Mouse (Mus musculus): ENCODE measurements around the gene Adarb1. TPM values are rescaled to one million over a fixed set of nuclear protein-coding genes. Genes with fewer than 3 reads are reported as not detected.
A peak's percentile ranks its signal among the peaks of the same experiment; 100 is the strongest.

Gene Adarb1
- polyA plus RNA-seq (2014; fragmentation: Nextera tagmentation; extraction: Ambion mirVana) = 4.2 and 5.4 TPM in 2 replicates

DNA sequence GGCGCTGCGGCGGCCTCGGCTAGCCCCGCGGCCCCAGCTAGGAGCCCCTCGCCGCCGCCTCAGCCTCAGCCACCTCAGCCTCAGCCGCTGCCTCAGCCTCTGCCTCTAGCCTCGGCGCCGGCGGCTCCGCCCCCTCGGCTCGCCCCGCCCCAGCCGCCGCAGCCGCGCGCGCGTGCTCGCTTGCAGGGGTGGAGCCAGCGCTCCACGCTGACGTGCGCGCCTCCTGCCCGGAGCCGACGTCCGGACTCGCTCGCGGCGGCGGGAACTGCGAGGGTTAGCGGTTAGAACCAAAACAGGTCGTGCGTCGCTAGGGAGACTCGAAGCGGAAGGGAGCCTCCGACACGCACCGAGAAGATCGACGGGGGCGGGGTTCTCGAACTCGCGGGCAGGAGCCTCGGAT, at the start of gene Adarb1:
Adarb1 (minus strand) TSS at position 133 of the 400 bp plus-strand sequence.
- Histone ChIP-seq H3K9me3 (ENCODE audit: control insufficient read depth, low read length) (peaks cover 12% of the 10 kb centered on the region; the same call in 1 of the 2 replicates), H3K4me2 (ENCODE audit: low read depth, low read length) (peak within 1 kb of the TSS; percentile 97), H3K4me3 (ENCODE audit: low read depth, low read length) (peak within 1 kb of the TSS; percentile 77), H3K36me3 (ENCODE audit: control insufficient read depth, insufficient read depth, low read length) (no peaks in the 10 kb centered on the region), H3K9ac (ENCODE audit: low read depth, low read length) (peak within 1 kb of the TSS; percentile 76), H3K4me1 (ENCODE audit: control insufficient read depth, insufficient read depth, low read length) (peaks cover 15% of the 10 kb centered on the region; the same call in 1 of the 2 replicates), H3K27ac (replicated peaks; ENCODE audit: low read depth, low read length) (0 out of 2 replicates have a peak within 1 kb of the TSS, but pooled peaks have one; percentile 58), H3K27me3 (replicated peaks; ENCODE audit: control insufficient read depth, insufficient read depth, low read length) (peaks cover 26% of the 10 kb centered on the region)
- peak; percentile 94 for DNase-seq (ENCODE audit: low spot score)
- peak; percentile 94 for ATAC-seq (ENCODE audit: low read depth)
- under 1% methylated on average over 41 of the region's 57 CpGs for WGBS

DNA sequence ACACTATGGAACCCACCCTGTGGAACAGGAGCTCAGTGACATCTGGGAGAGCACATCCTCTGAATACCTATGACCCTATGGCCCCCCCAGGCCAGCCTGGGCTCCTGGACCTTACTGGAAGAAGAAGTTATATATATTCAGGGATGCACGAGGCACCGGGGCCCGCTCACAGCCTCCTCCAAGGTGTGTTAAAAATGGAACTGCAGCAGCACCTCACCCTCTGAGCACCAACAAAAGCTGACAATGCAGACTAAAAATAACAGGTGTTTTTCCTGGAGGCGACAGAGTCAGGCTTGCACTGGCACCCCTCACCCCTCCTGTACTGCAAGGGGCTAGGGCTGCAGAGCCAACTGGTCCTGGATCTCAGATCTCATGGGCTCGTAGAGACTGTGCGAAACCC, 49.3 kb upstream of the Adarb1 start:
- H3K4me3 ChIP-seq (ENCODE audit: low read depth, low read length) = no peak overlapping the region
- H3K4me2 ChIP-seq (ENCODE audit: low read depth, low read length) = no peak overlapping the region
- peaks cover 6% of the 10 kb centered on the region; the same call in 1 of the 2 replicates for H3K4me1 ChIP-seq (ENCODE audit: control insufficient read depth, insufficient read depth, low read length)
- WGBS = 73% methylated on average over 6 of the region's 6 CpGs
- no peaks in the 10 kb centered on the region for H3K36me3 ChIP-seq (ENCODE audit: control insufficient read depth, insufficient read depth, low read length)
- H3K9ac ChIP-seq (ENCODE audit: low read depth, low read length) = no peak overlapping the region
- DNase-seq (ENCODE audit: low spot score) = no peak
- no peaks in the 10 kb centered on the region for H3K9me3 ChIP-seq (ENCODE audit: control insufficient read depth, low read length)
- no peak for ATAC-seq (ENCODE audit: low read depth)
- no peak overlapping the region for H3K27ac ChIP-seq (replicated peaks; ENCODE audit: low read depth, low read length)
- H3K27me3 ChIP-seq (replicated peaks; ENCODE audit: control insufficient read depth, insufficient read depth, low read length) = no peaks in the 10 kb centered on the region

DNA sequence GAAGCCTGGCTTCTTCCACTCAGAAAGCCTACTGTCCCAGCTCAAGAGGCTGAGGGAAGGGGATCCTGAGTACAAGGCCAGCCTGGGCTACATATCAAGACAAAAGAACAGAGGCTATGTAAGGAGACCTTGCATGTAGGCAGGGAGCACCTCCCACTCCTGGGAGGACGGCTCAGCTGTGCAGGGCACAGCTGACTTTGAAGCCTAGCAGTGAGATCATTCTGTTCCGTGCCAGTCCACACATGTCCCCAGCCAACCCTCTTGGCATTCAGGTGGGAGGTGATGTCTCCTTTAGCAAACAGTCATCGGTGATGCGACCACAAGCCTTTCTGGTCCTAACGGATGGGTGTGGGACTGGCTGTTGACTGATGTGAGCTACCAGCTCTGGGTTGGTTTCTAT, 47.8 kb upstream of the Adarb1 start:
- no peak for ATAC-seq (ENCODE audit: low read depth)
- no peak for DNase-seq (ENCODE audit: low spot score)
- Histone ChIP-seq H3K36me3 (ENCODE audit: control insufficient read depth, insufficient read depth, low read length) (no peaks in the 10 kb centered on the region), H3K9me3 (ENCODE audit: control insufficient read depth, low read length) (no peaks in the 10 kb centered on the region), H3K9ac (ENCODE audit: low read depth, low read length) (no peak overlapping the region), H3K4me2 (ENCODE audit: low read depth, low read length) (no peak overlapping the region), H3K4me3 (ENCODE audit: low read depth, low read length) (no peak overlapping the region), H3K27ac (replicated peaks; ENCODE audit: low read depth, low read length) (no peak overlapping the region), H3K4me1 (ENCODE audit: control insufficient read depth, insufficient read depth, low read length) (peaks cover 3% of the 10 kb centered on the region; the same call in 1 of the 2 replicates), H3K27me3 (replicated peaks; ENCODE audit: control insufficient read depth, insufficient read depth, low read length) (no peaks in the 10 kb centered on the region)
- WGBS = 78% methylated on average over 5 of the region's 5 CpGs

DNA sequence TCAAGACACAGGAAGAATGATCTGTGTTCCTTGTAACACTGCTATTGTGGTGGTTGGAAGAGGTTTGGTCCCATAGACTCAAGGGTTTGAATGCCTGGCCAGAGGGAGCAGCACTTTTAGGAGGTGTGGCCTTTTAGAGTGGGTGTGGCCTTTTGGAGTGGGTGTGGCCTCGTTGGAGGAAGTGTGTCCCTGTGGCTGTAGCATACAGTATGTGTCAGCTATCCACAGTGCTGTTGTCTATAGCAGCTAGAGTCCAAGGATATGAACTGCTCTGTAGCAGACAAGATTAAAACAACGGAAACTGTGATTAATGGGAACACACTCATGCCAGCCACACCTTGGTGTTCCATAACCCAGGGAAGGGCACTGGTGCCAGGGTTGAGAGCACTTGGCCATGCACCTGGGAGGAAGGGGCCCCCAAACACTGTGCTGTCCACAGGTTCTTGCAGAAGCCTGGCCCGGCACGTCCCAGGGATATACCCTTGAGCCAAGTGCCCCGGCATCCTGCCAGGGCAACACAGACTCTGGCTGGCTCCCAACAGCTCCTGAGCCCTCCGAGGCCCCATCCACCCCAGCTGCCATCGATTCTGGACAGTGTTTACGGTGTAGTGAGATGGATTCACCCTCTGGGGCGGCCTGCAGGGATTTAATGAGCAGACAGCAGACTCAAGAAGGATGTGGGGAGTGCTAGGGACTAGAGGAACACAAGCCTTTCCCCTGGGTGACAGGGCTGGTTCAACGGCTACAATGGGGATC, 46.3 kb upstream of the Adarb1 start:
- no peak overlapping the region for H3K4me2 ChIP-seq (ENCODE audit: low read depth, low read length)
- H3K9ac ChIP-seq (ENCODE audit: low read depth, low read length) = no peak overlapping the region
- no peaks in the 10 kb centered on the region for H3K9me3 ChIP-seq (ENCODE audit: control insufficient read depth, low read length)
- H3K4me3 ChIP-seq (ENCODE audit: low read depth, low read length) = no peak overlapping the region
- H3K4me1 ChIP-seq (ENCODE audit: control insufficient read depth, insufficient read depth, low read length) = peaks cover 3% of the 10 kb centered on the region; the same call in 1 of the 2 replicates
- H3K27me3 ChIP-seq (replicated peaks; ENCODE audit: control insufficient read depth, insufficient read depth, low read length) = no peaks in the 10 kb centered on the region
- DNase-seq (ENCODE audit: low spot score) (no peak), ATAC-seq (ENCODE audit: low read depth) (no peak)
- H3K36me3 ChIP-seq (ENCODE audit: control insufficient read depth, insufficient read depth, low read length) = no peaks in the 10 kb centered on the region
- H3K27ac ChIP-seq (replicated peaks; ENCODE audit: low read depth, low read length) = no peak overlapping the region
- 66% methylated on average over 10 of the region's 10 CpGs for WGBS

DNA sequence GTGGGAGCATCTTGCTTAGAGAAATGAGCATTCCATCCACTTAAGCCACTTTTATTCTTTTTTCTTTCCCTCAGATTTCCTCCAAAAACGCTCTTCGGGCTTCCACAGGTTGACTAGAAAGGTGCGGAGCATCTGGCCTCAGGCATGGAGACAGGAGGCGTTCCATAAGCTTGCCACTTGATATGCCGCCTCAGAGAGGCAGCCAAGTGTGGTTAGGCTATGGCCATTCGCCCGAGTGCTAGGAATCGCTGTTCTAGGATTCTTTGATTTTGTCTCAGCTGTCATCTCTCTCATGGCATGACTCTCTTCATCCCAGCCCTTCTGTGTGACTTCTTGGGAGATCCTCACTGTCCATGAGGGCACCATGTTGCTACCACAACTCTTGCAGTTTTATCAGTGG, 43.1 kb upstream of the Adarb1 start:
- DNase-seq (ENCODE audit: low spot score) (no peak), ATAC-seq (ENCODE audit: low read depth) (no peak)
- H3K4me3 ChIP-seq (ENCODE audit: low read depth, low read length) = no peak overlapping the region
- H3K9ac ChIP-seq (ENCODE audit: low read depth, low read length) = no peak overlapping the region
- no peak overlapping the region for H3K4me2 ChIP-seq (ENCODE audit: low read depth, low read length)
- 83% methylated on average over 8 of the region's 8 CpGs for WGBS
- no peak overlapping the region for H3K27ac ChIP-seq (replicated peaks; ENCODE audit: low read depth, low read length)
- H3K9me3 ChIP-seq (ENCODE audit: control insufficient read depth, low read length) = no peaks in the 10 kb centered on the region
- peaks cover 3% of the 10 kb centered on the region; the same call in 1 of the 2 replicates for H3K4me1 ChIP-seq (ENCODE audit: control insufficient read depth, insufficient read depth, low read length)
- no peaks in the 10 kb centered on the region for H3K36me3 ChIP-seq (ENCODE audit: control insufficient read depth, insufficient read depth, low read length)
- H3K27me3 ChIP-seq (replicated peaks; ENCODE audit: control insufficient read depth, insufficient read depth, low read length) = no peaks in the 10 kb centered on the region

DNA sequence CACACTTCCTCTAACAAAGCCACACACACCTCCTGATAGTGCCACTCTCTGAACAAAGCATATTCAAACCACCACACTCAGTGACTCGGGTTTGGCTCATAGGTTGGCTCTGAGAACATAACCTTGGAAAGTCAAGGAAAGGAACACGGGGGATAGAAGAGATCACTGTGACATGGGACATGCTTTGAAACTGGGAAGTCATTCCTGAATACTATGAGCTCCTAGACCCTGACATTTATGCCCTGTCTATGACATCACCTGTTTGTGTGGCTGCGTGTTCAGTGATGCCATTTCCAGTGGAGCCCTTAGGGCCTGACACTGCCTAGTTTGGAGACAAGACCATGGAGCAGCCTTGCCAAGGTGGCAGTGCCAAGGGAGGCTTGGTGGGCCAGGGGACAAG, 39.6 kb upstream of the Adarb1 start:
- Histone ChIP-seq H3K4me1 (ENCODE audit: control insufficient read depth, insufficient read depth, low read length) (no peaks in the 10 kb centered on the region), H3K36me3 (ENCODE audit: control insufficient read depth, insufficient read depth, low read length) (no peaks in the 10 kb centered on the region), H3K4me2 (ENCODE audit: low read depth, low read length) (no peak overlapping the region), H3K9ac (ENCODE audit: low read depth, low read length) (no peak overlapping the region), H3K27me3 (replicated peaks; ENCODE audit: control insufficient read depth, insufficient read depth, low read length) (no peaks in the 10 kb centered on the region), H3K27ac (replicated peaks; ENCODE audit: low read depth, low read length) (no peak overlapping the region), H3K4me3 (ENCODE audit: low read depth, low read length) (no peak overlapping the region), H3K9me3 (ENCODE audit: control insufficient read depth, low read length) (peaks cover 7% of the 10 kb centered on the region; the same call in 1 of the 2 replicates)
- WGBS = 86% methylated on average over 3 of the region's 3 CpGs
- ATAC-seq (ENCODE audit: low read depth) = no peak
- DNase-seq (ENCODE audit: low spot score) = no peak

DNA sequence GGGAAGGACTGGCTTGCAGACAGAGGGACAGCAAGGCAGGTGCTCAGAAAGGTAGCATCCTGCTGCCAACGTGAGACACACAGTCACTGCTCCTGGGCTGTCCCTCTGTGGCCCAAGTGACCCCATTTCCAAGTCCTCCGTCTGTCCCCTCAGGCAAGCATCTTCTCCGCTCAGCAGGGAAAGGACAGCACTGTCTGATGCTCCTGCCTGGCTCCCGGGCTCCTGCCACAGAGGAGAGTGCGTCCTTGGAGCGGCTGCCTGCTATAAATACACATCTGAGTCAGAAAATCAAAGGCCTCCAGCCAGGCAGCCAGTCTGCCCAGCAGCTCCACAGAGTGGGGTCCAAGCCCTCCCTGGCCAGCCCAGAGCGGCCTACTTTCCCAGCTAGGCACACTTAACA, 38.4 kb upstream of the Adarb1 start:
- whole genome bisulfite sequencing = 55% methylated on average over 7 of the region's 7 CpGs
- H3K27ac ChIP-seq (replicated peaks; ENCODE audit: low read depth, low read length) = no peak overlapping the region
- ATAC-seq (ENCODE audit: low read depth) (no peak), DNase-seq (ENCODE audit: low spot score) (no peak)
- no peaks in the 10 kb centered on the region for H3K4me1 ChIP-seq (ENCODE audit: control insufficient read depth, insufficient read depth, low read length)
- peaks cover 8% of the 10 kb centered on the region; the same call in 1 of the 2 replicates for H3K9me3 ChIP-seq (ENCODE audit: control insufficient read depth, low read length)
- H3K27me3 ChIP-seq (replicated peaks; ENCODE audit: control insufficient read depth, insufficient read depth, low read length) = no peaks in the 10 kb centered on the region
- no peak overlapping the region for H3K9ac ChIP-seq (ENCODE audit: low read depth, low read length)
- H3K36me3 ChIP-seq (ENCODE audit: control insufficient read depth, insufficient read depth, low read length) = no peaks in the 10 kb centered on the region
- no peak overlapping the region for H3K4me3 ChIP-seq (ENCODE audit: low read depth, low read length)
- no peak overlapping the region for H3K4me2 ChIP-seq (ENCODE audit: low read depth, low read length)

DNA sequence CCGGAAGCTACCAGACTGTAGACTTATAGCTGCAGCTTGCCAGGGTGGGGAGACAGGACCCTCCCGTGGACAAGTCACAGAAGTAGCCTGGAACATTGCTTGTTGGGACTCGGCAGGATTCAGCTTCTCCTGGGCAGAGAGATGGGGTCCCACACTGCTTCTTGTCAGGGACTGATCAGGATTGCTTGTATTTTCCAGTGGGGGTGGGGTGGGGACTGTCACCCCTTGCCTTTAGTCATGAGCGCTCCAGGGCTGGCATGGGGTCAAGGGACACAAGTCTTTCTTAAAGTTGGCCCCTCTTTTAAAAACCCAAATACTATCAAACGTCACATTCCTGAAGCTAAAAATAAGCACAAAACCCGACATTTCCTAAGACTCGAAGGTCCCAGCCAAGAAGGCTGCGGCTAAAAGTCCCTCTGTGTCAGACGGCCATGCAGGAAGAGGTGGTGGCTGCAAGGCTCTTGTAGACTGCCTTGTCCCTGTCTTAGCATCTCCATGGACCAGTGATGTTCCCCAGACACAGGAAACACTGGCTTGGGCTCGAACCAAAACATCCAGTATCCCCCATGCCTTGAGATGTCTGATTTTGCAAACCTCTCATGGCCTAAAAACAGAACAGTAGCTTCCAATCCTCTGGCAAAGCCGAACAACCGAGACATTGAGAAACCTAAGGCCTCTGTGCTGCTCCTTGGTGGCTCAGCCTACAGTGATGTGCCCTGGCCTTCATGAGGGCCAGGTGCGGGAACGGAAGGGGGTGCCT, 37.4 kb upstream of the Adarb1 start:
- H3K9ac ChIP-seq (ENCODE audit: low read depth, low read length) = no peak overlapping the region
- H3K4me2 ChIP-seq (ENCODE audit: low read depth, low read length) = no peak overlapping the region
- DNase-seq (ENCODE audit: low spot score) (no peak), ATAC-seq (ENCODE audit: low read depth) (no peak)
- no peaks in the 10 kb centered on the region for H3K27me3 ChIP-seq (replicated peaks; ENCODE audit: control insufficient read depth, insufficient read depth, low read length)
- WGBS = 71% methylated on average over 14 of the region's 14 CpGs
- peaks cover 8% of the 10 kb centered on the region; the same call in 1 of the 2 replicates for H3K9me3 ChIP-seq (ENCODE audit: control insufficient read depth, low read length)
- no peak overlapping the region for H3K4me3 ChIP-seq (ENCODE audit: low read depth, low read length)
- no peaks in the 10 kb centered on the region for H3K36me3 ChIP-seq (ENCODE audit: control insufficient read depth, insufficient read depth, low read length)
- no peak overlapping the region for H3K27ac ChIP-seq (replicated peaks; ENCODE audit: low read depth, low read length)
- no peaks in the 10 kb centered on the region for H3K4me1 ChIP-seq (ENCODE audit: control insufficient read depth, insufficient read depth, low read length)

All from embryonic facial prominence, embryonic 14.5 days (tissue).